In genomic region chr9:120804760-120805294, GRCm38 (mm10) we compare ENCODE assay signal across 9 mouse cellular contexts.
DNase-seq lines count a peak whose midpoint lies in the region; ATAC-seq lines count a peak whose summit lies in the region.
"Had no signal": no experiment of that assay in that cellular context is flagged by ENCODE, and none has a peak within 500 bp of the region (broad histone marks: within the 10 kb centered on the region; RNA-seq: fewer than 3 reads in every experiment).

No protein-coding gene starts in this region.

- H3K9me3 ChIP-seq in liver, embryonic 11.5 days (ENCODE audit: control insufficient read depth, low read length) = no peaks in the 10 kb centered on the region
- no peaks in the 10 kb centered on the region for H3K9me3 ChIP-seq in heart, embryonic 15.5 days (replicated peaks)
- H3K9me3 ChIP-seq: hindbrain, embryonic 10.5 days had no signal

- no peaks in the 10 kb centered on the region for H3K36me3 ChIP-seq in liver, embryonic 11.5 days (ENCODE audit: control insufficient read depth, insufficient read depth, low read length)
- no peaks in the 10 kb centered on the region for H3K36me3 ChIP-seq in heart, embryonic 15.5 days
- H3K36me3 ChIP-seq: hindbrain, embryonic 10.5 days had no signal

- H3K27me3 ChIP-seq in liver, embryonic 11.5 days (replicated peaks; ENCODE audit: control insufficient read depth, insufficient read depth, low read length) = no peaks in the 10 kb centered on the region
- no peaks in the 10 kb centered on the region for H3K27me3 ChIP-seq in heart, embryonic 15.5 days

- H3K9ac ChIP-seq in liver, embryonic 11.5 days (ENCODE audit: low read depth, low read length) = no peak overlapping the region
- no peak overlapping the region for H3K9ac ChIP-seq in heart, embryonic 15.5 days

- H3K4me1 ChIP-seq in liver, embryonic 11.5 days (replicated peaks; ENCODE audit: control insufficient read depth, insufficient read depth, low read length) = no peaks in the 10 kb centered on the region
- no peaks in the 10 kb centered on the region; the same call in 1 of the 2 replicates for H3K4me1 ChIP-seq in heart, embryonic 15.5 days (replicated peaks)

- DNase-seq in liver, embryonic 11.5 days (ENCODE audit: low spot score) = no peak
- DNase-seq in liver = no peak
- peak; percentile 54 for DNase-seq in kidney, postnatal 14 days
- DNase-seq in mesoderm, embryonic 11.5 days (ENCODE audit: low read depth, low spot score) = peak; percentile 26
- DNase-seq in gastrocnemius, postnatal 4 days (ENCODE audit: low spot score in 2 of 2) = no peak
- DNase-seq: cerebellum, postnatal 10 days had no signal

- WGBS in liver, embryonic 11.5 days = 47% methylated on average over 10 of the region's 10 CpGs
- WGBS in heart, embryonic 15.5 days = 33% methylated on average over 10 of the region's 10 CpGs

- H3K27ac ChIP-seq in liver, embryonic 11.5 days (ENCODE audit: low read depth, low read length) = peak overlapping the region; percentile 19
- H3K27ac ChIP-seq in heart, embryonic 15.5 days = peak overlapping the region; percentile 58

- no peak overlapping the region for H3K4me3 ChIP-seq in liver, embryonic 11.5 days (ENCODE audit: low read depth, low read length)
- H3K4me3 ChIP-seq in heart, embryonic 15.5 days = no peak overlapping the region
- H3K4me3 ChIP-seq: hindbrain, embryonic 10.5 days had no signal

- no peak for ATAC-seq in liver, embryonic 11.5 days (replicated peaks; ENCODE audit: low FRiP score)
- ATAC-seq in heart, embryonic 15.5 days (replicated peaks; ENCODE audit: insufficient number of reproducible peaks, insufficient read depth, low FRiP score, low read depth) = peak; percentile 50; the same call in 1 of the 2 replicates
- no peak for ATAC-seq in cerebellum, adult (ENCODE audit: insufficient number of reproducible peaks, low FRiP score, low TSS enrichment)

- no peak overlapping the region for H3K4me2 ChIP-seq in liver, embryonic 11.5 days
- no peak overlapping the region for H3K4me2 ChIP-seq in heart, embryonic 15.5 days

Comparison
In these comparisons a context has a peak if more than half of its experiments do, and no peak if none do; other contexts are left out.
1. DNase-seq: peak in kidney, postnatal 14 days (single experiment) and mesoderm, embryonic 11.5 days (single experiment); none in liver, embryonic 11.5 days (single experiment), liver (single experiment) and gastrocnemius, postnatal 4 days (0 of 2).